ENCODE assay signal across 23 mouse cellular contexts in genomic region chr1:143319568-143319967, GRCm38 (mm10).
DNase-seq lines count a peak whose midpoint lies in the region; ATAC-seq and TF ChIP-seq lines count a peak whose summit lies in the region.
"Had no signal": no experiment of that assay in that cellular context is flagged by ENCODE, and none has a peak within 500 bp of the region (broad histone marks: within the 10 kb centered on the region; RNA-seq: fewer than 3 reads in every experiment).

No protein-coding gene starts in this region.

- WGBS in liver, postnatal 0 days (ENCODE audit: insufficient replicate concordance), result 56% methylated on average over 7 of the region's 7 CpGs
- 89% methylated on average over 7 of the region's 7 CpGs for WGBS in kidney, embryonic 14.5 days

- H3K4me1 ChIP-seq in liver, postnatal 0 days (ENCODE audit: insufficient read depth), result no peaks in the 10 kb centered on the region
- H3K4me1 ChIP-seq in kidney, embryonic 14.5 days (ENCODE audit: control insufficient read depth, insufficient read depth, low read length), result no peaks in the 10 kb centered on the region
- H3K4me1 ChIP-seq: forebrain, embryonic 12.5 days; midbrain, embryonic 15.5 days had no signal

- peak; percentile 19; the same call in 1 of the 2 replicates for ATAC-seq in liver, postnatal 0 days
- 0 out of 2 replicates have a peak, but pooled peaks have one; percentile 13 for ATAC-seq in neutrophil, adult 5-6 weeks (ENCODE audit: extremely low read depth, insufficient number of reproducible peaks, low FRiP score, poor library complexity, severe bottlenecking)
- ATAC-seq in erythroid progenitor cell, adult 5-6 weeks (replicated peaks; ENCODE audit: low FRiP score, poor library complexity, severe bottlenecking), result no peak
- ATAC-seq in kidney, embryonic 14.5 days (ENCODE audit: low FRiP score, low TSS enrichment), result no peak
- ATAC-seq: hindbrain, embryonic 16.5 days; intestine, embryonic 16.5 days; midbrain, embryonic 15.5 days had no signal

- peak; percentile 43 for DNase-seq in CD4-positive helper T cell, adult 2 months (ENCODE audit: low read depth, low spot score)
- DNase-seq in MEL-GATA-1-ER (ENCODE audit: extremely low read depth, low read depth), result peak; percentile 76
- DNase-seq in liver, postnatal 0 days, result no peak
- no peak for DNase-seq in layer of hippocampus, adult 9-10 months (ENCODE audit: low spot score)
- DNase-seq: adrenal gland, postnatal 25 days; cerebellum, adult 9-11 months; gastrocnemius, postnatal 36 days; heart, postnatal 4 days; kidney, adult 9 months; kidney, postnatal 25 days; lung, adult 2 months; lung, postnatal 14 days; right cerebral cortex, adult 18-20 months; thymus, postnatal 14 days had no signal

- no peak overlapping the region for H3K4me3 ChIP-seq in liver, postnatal 0 days (ENCODE audit: low read depth, low read length)
- no peak overlapping the region for H3K4me3 ChIP-seq in kidney, embryonic 14.5 days (ENCODE audit: low read length)
- H3K4me3 ChIP-seq: forebrain, embryonic 12.5 days; layer of hippocampus, adult 2 months; midbrain, embryonic 15.5 days had no signal

- H3K4me2 ChIP-seq in liver, postnatal 0 days (ENCODE audit: low read depth, low read length), result no peak overlapping the region
- no peak overlapping the region for H3K4me2 ChIP-seq in kidney, embryonic 14.5 days (replicated peaks; ENCODE audit: low read depth, low read length)
- H3K4me2 ChIP-seq: forebrain, embryonic 12.5 days; midbrain, embryonic 15.5 days had no signal

- H3K27me3 ChIP-seq in liver, postnatal 0 days (ENCODE audit: insufficient read depth, low read length), result no peaks in the 10 kb centered on the region
- H3K27me3 ChIP-seq in kidney, embryonic 14.5 days (ENCODE audit: control insufficient read depth, insufficient read depth, low read length), result no peaks in the 10 kb centered on the region
- H3K27me3 ChIP-seq: forebrain, embryonic 12.5 days; midbrain, embryonic 15.5 days had no signal

- H3K27ac ChIP-seq in liver, postnatal 0 days (ENCODE audit: low read depth), result no peak overlapping the region
- H3K27ac ChIP-seq in kidney, embryonic 14.5 days (ENCODE audit: low read depth, low read length), result no peak overlapping the region
- H3K27ac ChIP-seq: forebrain, embryonic 12.5 days; layer of hippocampus, adult 2 months; midbrain, embryonic 15.5 days; stomach, postnatal 0 days had no signal

- no peaks in the 10 kb centered on the region for H3K9me3 ChIP-seq in liver, postnatal 0 days (ENCODE audit: low read length)
- H3K9me3 ChIP-seq in kidney, embryonic 14.5 days (ENCODE audit: control insufficient read depth, low read length), result no peaks in the 10 kb centered on the region
- H3K9me3 ChIP-seq: forebrain, embryonic 12.5 days; midbrain, embryonic 15.5 days had no signal

- H3K9ac ChIP-seq in liver, postnatal 0 days (replicated peaks), result no peak overlapping the region
- H3K9ac ChIP-seq in kidney, embryonic 14.5 days (ENCODE audit: low read depth, low read length), result no peak overlapping the region
- H3K9ac ChIP-seq: forebrain, embryonic 12.5 days; midbrain, embryonic 15.5 days had no signal

- H3K36me3 ChIP-seq in liver, postnatal 0 days (replicated peaks; ENCODE audit: insufficient read depth, low read length), result no peaks in the 10 kb centered on the region
- no peaks in the 10 kb centered on the region for H3K36me3 ChIP-seq in kidney, embryonic 14.5 days (ENCODE audit: control insufficient read depth, insufficient read depth, low read length)
- H3K36me3 ChIP-seq: forebrain, embryonic 12.5 days; midbrain, embryonic 15.5 days had no signal

- no peak for TF ChIP-seq CTCF in liver, postnatal 0 days (IDR thresholded peaks at IDR 0.05; ENCODE audit: low read depth)

- TF ChIP-seq EP300 in liver, postnatal 0 days (IDR thresholded peaks at IDR 0.05; ENCODE audit: low read depth), result no peak

Comparison
In these comparisons a context has a peak if more than half of its experiments do, and no peak if none do; other contexts are left out.
1. DNase-seq: peak in CD4-positive helper T cell, adult 2 months (single experiment) and MEL-GATA-1-ER (single experiment); none in liver, postnatal 0 days (single experiment) and layer of hippocampus, adult 9-10 months (single experiment).
2. ATAC-seq: peak in liver, postnatal 0 days (single experiment) and neutrophil, adult 5-6 weeks (single experiment); none in erythroid progenitor cell, adult 5-6 weeks (single experiment) and kidney, embryonic 14.5 days (single experiment).